Mouse (Mus musculus): ENCODE results near the gene Opn4. TPM values are rescaled to one million over a fixed set of nuclear protein-coding genes. Genes with fewer than 3 reads are reported as not detected.

Opn4 gene
- polyA plus RNA-seq, 1 experiment from 2014 or later: 0.15 TPM

GRCm38 (mm10) chr14:34570903-34571302, 29.0 kb downstream of the Opn4 start:
- no peaks in the 10 kb centered on the region for H3K36me3 ChIP-seq (ENCODE audit: control insufficient read depth, insufficient read depth)
- H3K27ac ChIP-seq (ENCODE audit: low read length): no peak overlapping the region
- WGBS (ENCODE audit: insufficient replicate concordance): 64% methylated on average over 4 of the region's 4 CpGs
- no peak overlapping the region for H3K4me2 ChIP-seq (ENCODE audit: low read depth, low read length)
- no peak overlapping the region for H3K9ac ChIP-seq (ENCODE audit: low read depth, low read length)
- no peaks in the 10 kb centered on the region for H3K4me1 ChIP-seq (ENCODE audit: control insufficient read depth, low read depth, low read length)
- no peak for ATAC-seq (ENCODE audit: low read depth)
- no peak overlapping the region for H3K4me3 ChIP-seq (ENCODE audit: low read depth, low read length)
- no peaks in the 10 kb centered on the region; the same call in 1 of the 2 replicates for H3K27me3 ChIP-seq (ENCODE audit: control insufficient read depth, insufficient read depth, low read depth, low read length)
- no peaks in the 10 kb centered on the region for H3K9me3 ChIP-seq (replicated peaks; ENCODE audit: control insufficient read depth, low read length)

DNA sequence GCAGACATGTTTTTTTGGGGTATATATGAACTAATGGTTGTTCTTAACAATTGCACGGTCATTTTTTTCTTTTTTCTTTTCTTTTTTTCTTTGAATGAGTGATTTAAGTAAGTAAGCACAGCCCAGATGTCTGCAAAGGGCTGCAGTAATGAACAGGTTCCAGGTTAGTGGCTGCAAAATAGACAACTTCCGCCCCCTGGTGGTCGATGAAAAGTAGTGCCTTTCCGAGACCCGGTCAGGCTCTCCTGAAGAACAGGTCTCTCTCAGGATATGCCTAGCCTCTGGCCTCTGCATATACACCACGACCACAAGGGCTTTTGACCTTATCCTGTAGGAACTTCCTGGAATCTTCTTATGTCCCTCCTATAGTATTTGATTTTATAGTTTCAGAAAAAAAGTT, 29.6 kb downstream of the Opn4 start:
- Histone ChIP-seq H3K4me1 (ENCODE audit: control insufficient read depth, low read depth, low read length) (no peaks in the 10 kb centered on the region), H3K9me3 (replicated peaks; ENCODE audit: control insufficient read depth, low read length) (no peaks in the 10 kb centered on the region), H3K9ac (ENCODE audit: low read depth, low read length) (no peak overlapping the region), H3K4me2 (ENCODE audit: low read depth, low read length) (no peak overlapping the region), H3K4me3 (ENCODE audit: low read depth, low read length) (no peak overlapping the region), H3K27me3 (ENCODE audit: control insufficient read depth, insufficient read depth, low read depth, low read length) (no peaks in the 10 kb centered on the region; the same call in 1 of the 2 replicates), H3K27ac (ENCODE audit: low read length) (no peak overlapping the region), H3K36me3 (ENCODE audit: control insufficient read depth, insufficient read depth) (no peaks in the 10 kb centered on the region)
- 2% methylated on average over 6 of the region's 6 CpGs for WGBS (ENCODE audit: insufficient replicate concordance)
- peak; percentile 41; the same call in 1 of the 2 replicates for ATAC-seq (ENCODE audit: low read depth)

- Histone ChIP-seq H3K9ac (ENCODE audit: low read depth, low read length) (no peak overlapping the region), H3K4me2 (ENCODE audit: low read depth, low read length) (no peak overlapping the region), H3K27me3 (ENCODE audit: control insufficient read depth, insufficient read depth, low read depth, low read length) (no peaks in the 10 kb centered on the region; the same call in 1 of the 2 replicates), H3K4me1 (ENCODE audit: control insufficient read depth, low read depth, low read length) (no peaks in the 10 kb centered on the region), H3K36me3 (ENCODE audit: control insufficient read depth, insufficient read depth) (no peaks in the 10 kb centered on the region), H3K9me3 (replicated peaks; ENCODE audit: control insufficient read depth, low read length) (no peaks in the 10 kb centered on the region), H3K4me3 (ENCODE audit: low read depth, low read length) (no peak overlapping the region), H3K27ac (ENCODE audit: low read length) (no peak overlapping the region)
- no peak for ATAC-seq (ENCODE audit: low read depth)
- 20% methylated on average over 27 of the region's 27 CpGs for WGBS (ENCODE audit: insufficient replicate concordance)
These were observed 30.3 kb downstream of the Opn4 start for GRCm38 (mm10) chr14:34569534-34570194.

GRCm38 (mm10) chr14:34568626-34569025, 31.3 kb downstream of the Opn4 start:
- Histone ChIP-seq H3K27me3 (ENCODE audit: control insufficient read depth, insufficient read depth, low read depth, low read length) (no peaks in the 10 kb centered on the region; the same call in 1 of the 2 replicates), H3K4me1 (ENCODE audit: control insufficient read depth, low read depth, low read length) (no peaks in the 10 kb centered on the region), H3K27ac (ENCODE audit: low read length) (no peak overlapping the region), H3K9ac (ENCODE audit: low read depth, low read length) (no peak overlapping the region), H3K36me3 (ENCODE audit: control insufficient read depth, insufficient read depth) (no peaks in the 10 kb centered on the region), H3K4me3 (ENCODE audit: low read depth, low read length) (no peak overlapping the region), H3K9me3 (replicated peaks; ENCODE audit: control insufficient read depth, low read length) (no peaks in the 10 kb centered on the region), H3K4me2 (ENCODE audit: low read depth, low read length) (no peak overlapping the region)
- no peak for ATAC-seq (ENCODE audit: low read depth)
- WGBS (ENCODE audit: insufficient replicate concordance): 56% methylated on average over 4 of the region's 4 CpGs

DNA sequence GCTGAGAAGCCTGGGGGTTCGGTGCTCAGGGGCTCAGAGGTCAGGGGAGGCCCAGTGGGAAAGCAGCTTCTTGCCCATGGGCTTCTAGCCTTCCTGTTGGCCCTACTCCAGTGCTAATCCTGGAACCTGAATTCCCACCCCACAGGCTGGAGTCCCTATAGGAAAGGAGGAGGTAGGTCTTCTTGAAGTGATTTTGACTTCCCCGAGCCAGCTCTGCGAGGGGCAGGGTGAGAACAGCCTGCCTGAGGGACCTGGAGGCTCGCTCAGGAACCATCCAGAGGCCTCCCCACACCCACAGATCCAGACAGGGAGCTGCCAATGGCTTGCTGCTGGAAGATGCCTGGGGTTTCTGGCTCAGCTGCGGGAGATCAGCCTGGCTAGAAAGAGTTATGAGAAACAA, 32.2 kb downstream of the Opn4 start:
- H3K4me3 ChIP-seq (ENCODE audit: low read depth, low read length): no peak overlapping the region
- no peaks in the 10 kb centered on the region for H3K4me1 ChIP-seq (ENCODE audit: control insufficient read depth, low read depth, low read length)
- no peaks in the 10 kb centered on the region; the same call in 1 of the 2 replicates for H3K27me3 ChIP-seq (ENCODE audit: control insufficient read depth, insufficient read depth, low read depth, low read length)
- 36% methylated on average over 5 of the region's 5 CpGs for WGBS (ENCODE audit: insufficient replicate concordance)
- ATAC-seq (ENCODE audit: low read depth): no peak
- no peaks in the 10 kb centered on the region for H3K36me3 ChIP-seq (ENCODE audit: control insufficient read depth, insufficient read depth)
- no peaks in the 10 kb centered on the region for H3K9me3 ChIP-seq (replicated peaks; ENCODE audit: control insufficient read depth, low read length)
- no peak overlapping the region for H3K27ac ChIP-seq (ENCODE audit: low read length)
- no peak overlapping the region for H3K9ac ChIP-seq (ENCODE audit: low read depth, low read length)
- no peak overlapping the region for H3K4me2 ChIP-seq (ENCODE audit: low read depth, low read length)

- H3K27ac ChIP-seq (ENCODE audit: low read length): no peak overlapping the region
- no peak overlapping the region for H3K4me2 ChIP-seq (ENCODE audit: low read depth, low read length)
- H3K27me3 ChIP-seq (ENCODE audit: control insufficient read depth, insufficient read depth, low read depth, low read length): no peaks in the 10 kb centered on the region; the same call in 1 of the 2 replicates
- no peak for ATAC-seq (ENCODE audit: low read depth)
- no peaks in the 10 kb centered on the region for H3K36me3 ChIP-seq (ENCODE audit: control insufficient read depth, insufficient read depth)
- no peak overlapping the region for H3K4me3 ChIP-seq (ENCODE audit: low read depth, low read length)
- no peak overlapping the region for H3K9ac ChIP-seq (ENCODE audit: low read depth, low read length)
- no peaks in the 10 kb centered on the region for H3K4me1 ChIP-seq (ENCODE audit: control insufficient read depth, low read depth, low read length)
- 72% methylated on average over 7 of the region's 7 CpGs for WGBS (ENCODE audit: insufficient replicate concordance)
- no peaks in the 10 kb centered on the region for H3K9me3 ChIP-seq (replicated peaks; ENCODE audit: control insufficient read depth, low read length)
These were observed 33.4 kb downstream of the Opn4 start for GRCm38 (mm10) chr14:34566530-34566929.

- H3K9me3 ChIP-seq (replicated peaks; ENCODE audit: control insufficient read depth, low read length): no peaks in the 10 kb centered on the region
- no peak overlapping the region for H3K4me3 ChIP-seq (ENCODE audit: low read depth, low read length)
- no peak overlapping the region for H3K4me2 ChIP-seq (ENCODE audit: low read depth, low read length)
- no peaks in the 10 kb centered on the region for H3K36me3 ChIP-seq (ENCODE audit: control insufficient read depth, insufficient read depth)
- no peak overlapping the region for H3K27ac ChIP-seq (ENCODE audit: low read length)
- H3K27me3 ChIP-seq (ENCODE audit: control insufficient read depth, insufficient read depth, low read depth, low read length): no peaks in the 10 kb centered on the region; the same call in 1 of the 2 replicates
- WGBS (ENCODE audit: insufficient replicate concordance): 63% methylated on average over 17 of the region's 17 CpGs
- no peaks in the 10 kb centered on the region for H3K4me1 ChIP-seq (ENCODE audit: control insufficient read depth, low read depth, low read length)
- no peak overlapping the region for H3K9ac ChIP-seq (ENCODE audit: low read depth, low read length)
- no peak for ATAC-seq (ENCODE audit: low read depth)
These were observed 34.2 kb downstream of the Opn4 start for GRCm38 (mm10) chr14:34565711-34566110.

- no peak overlapping the region for H3K9ac ChIP-seq (ENCODE audit: low read depth, low read length)
- H3K4me2 ChIP-seq (ENCODE audit: low read depth, low read length): no peak overlapping the region
- H3K36me3 ChIP-seq (ENCODE audit: control insufficient read depth, insufficient read depth): no peaks in the 10 kb centered on the region
- H3K27ac ChIP-seq (ENCODE audit: low read length): no peak overlapping the region
- no peaks in the 10 kb centered on the region for H3K9me3 ChIP-seq (replicated peaks; ENCODE audit: control insufficient read depth, low read length)
- H3K27me3 ChIP-seq (ENCODE audit: control insufficient read depth, insufficient read depth, low read depth, low read length): no peaks in the 10 kb centered on the region; the same call in 1 of the 2 replicates
- WGBS (ENCODE audit: insufficient replicate concordance): 64% methylated on average over 5 of the region's 5 CpGs
- no peak overlapping the region for H3K4me3 ChIP-seq (ENCODE audit: low read depth, low read length)
- no peaks in the 10 kb centered on the region for H3K4me1 ChIP-seq (ENCODE audit: control insufficient read depth, low read depth, low read length)
- ATAC-seq (ENCODE audit: low read depth): no peak
These were observed 35.3 kb downstream of the Opn4 start for GRCm38 (mm10) chr14:34564646-34565045.

DNA sequence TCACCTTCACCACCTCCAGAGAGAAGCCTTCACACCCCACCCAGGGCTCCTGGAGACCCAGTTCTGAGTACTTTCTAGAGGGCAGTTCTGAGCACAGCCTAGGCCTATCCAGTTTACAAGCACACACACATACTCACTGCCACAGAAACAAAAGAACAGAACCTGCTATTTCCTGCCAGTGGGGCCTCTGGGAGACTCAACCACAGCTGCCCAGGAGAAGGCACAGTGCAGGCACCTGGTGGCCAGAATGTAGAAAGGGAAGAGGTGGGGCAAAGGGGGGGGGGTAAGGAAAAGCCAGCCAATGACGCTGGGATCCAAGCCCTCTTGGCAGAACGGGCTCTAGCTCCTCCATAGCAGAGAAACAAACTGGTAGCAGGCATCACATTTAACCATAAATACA, 37.5 kb downstream of the Opn4 start:
- H3K9me3 ChIP-seq (replicated peaks; ENCODE audit: control insufficient read depth, low read length): no peaks in the 10 kb centered on the region
- H3K9ac ChIP-seq (ENCODE audit: low read depth, low read length): no peak overlapping the region
- ATAC-seq (ENCODE audit: low read depth): no peak
- no peak overlapping the region for H3K27ac ChIP-seq (ENCODE audit: low read length)
- H3K4me2 ChIP-seq (ENCODE audit: low read depth, low read length): no peak overlapping the region
- H3K4me3 ChIP-seq (ENCODE audit: low read depth, low read length): no peak overlapping the region
- H3K27me3 ChIP-seq (ENCODE audit: control insufficient read depth, insufficient read depth, low read depth, low read length): no peaks in the 10 kb centered on the region
- 9% methylated on average over 2 of the region's 2 CpGs for WGBS (ENCODE audit: insufficient replicate concordance)
- no peaks in the 10 kb centered on the region for H3K36me3 ChIP-seq (ENCODE audit: control insufficient read depth, insufficient read depth)
- no peaks in the 10 kb centered on the region for H3K4me1 ChIP-seq (ENCODE audit: control insufficient read depth, low read depth, low read length)
